Mouse (Mus musculus) myocyte (in vitro differentiated cells): ENCODE measurements around the gene Exo5. TPM values are rescaled to one million over a fixed set of nuclear protein-coding genes. Genes with fewer than 3 reads are reported as not detected.
A peak's percentile ranks its signal among the peaks of the same experiment; 100 is the strongest.

Experiments
- H3K27me3 ChIP-seq: one replicate; pipeline ENCODE4 v1.6.1; 2011; ENCODE audit not compliant: control insufficient read depth, insufficient read depth, insufficient read length
- H3K36me3 ChIP-seq: one replicate; pipeline ENCODE4 v1.6.1; 2011; ENCODE audit not compliant: control insufficient read depth, insufficient read depth
- H3K4me2 ChIP-seq: one replicate; pipeline ENCODE4 v1.6.1; 2011; ENCODE audit warnings: low read depth, control low read depth
- H3K4me3 ChIP-seq: one replicate; pipeline ENCODE4 v1.5.1; 2011; ENCODE audit warnings: mild to moderate bottlenecking, control low read depth, moderate library complexity
- H3K79me2 ChIP-seq: one replicate; pipeline ENCODE4 v1.6.1; 2011; ENCODE audit not compliant: control insufficient read depth, insufficient read depth
- H3ac ChIP-seq: one replicate; pipeline ENCODE4 v1.6.1; 2011; ENCODE audit not compliant: control insufficient read depth, insufficient read length
- CEBPB ChIP-seq: IDR thresholded peaks from 2 replicates; pipeline ENCODE4 v1.6.1; 2011; ENCODE audit warnings: mild to moderate bottlenecking, moderate library complexity; ENCODE audit not compliant: poor library complexity, insufficient read depth, severe bottlenecking
- E2F4 ChIP-seq: IDR thresholded peaks from one replicate; pipeline ENCODE4 v1.6.1; 2011; ENCODE audit warnings: mild to moderate bottlenecking, control low read depth, moderate library complexity; ENCODE audit not compliant: insufficient read depth
- MAX ChIP-seq: IDR thresholded peaks from one replicate; pipeline ENCODE4 v1.6.1; 2011; ENCODE audit warnings: low read depth, mild to moderate bottlenecking, control low read depth
- MYOD1 ChIP-seq, 3 experiments: IDR thresholded peaks; one replicate each; pipeline ENCODE4 v1.6.1; 2011; ENCODE audit warnings: control low read depth in 2 of 3, low read depth in 2 of 3, mild to moderate bottlenecking in 2 of 3, moderate library complexity in 1 of 3; ENCODE audit not compliant: insufficient read length in 2 of 3, control insufficient read depth in 1 of 3
- MYOG ChIP-seq, 3 experiments: IDR thresholded peaks; one replicate each; pipeline ENCODE4 v1.6.1; 2011; ENCODE audit warnings: control low read depth in 2 of 3, low read depth in 2 of 3, mild to moderate bottlenecking in 2 of 3; ENCODE audit not compliant: insufficient read length in 2 of 3, control insufficient read depth in 1 of 3, insufficient read depth in 1 of 3
- POLR2A ChIP-seq: IDR thresholded peaks from one replicate; pipeline ENCODE4 v1.6.1; 2011; ENCODE audit warnings: low read depth, mild to moderate bottlenecking, control low read depth, moderate library complexity; ENCODE audit not compliant: insufficient read length
- POLR2AphosphoS2 ChIP-seq: IDR thresholded peaks from one replicate; pipeline ENCODE4 v1.6.1; 2011; ENCODE audit warnings: low read depth, control low read depth; ENCODE audit not compliant: insufficient read length
- REST ChIP-seq: IDR thresholded peaks from one replicate; pipeline ENCODE4 v1.6.1; 2011; ENCODE audit warnings: mild to moderate bottlenecking, control low read depth, moderate library complexity; ENCODE audit not compliant: insufficient read depth, insufficient read length
- SRF ChIP-seq: IDR thresholded peaks from one replicate; pipeline ENCODE4 v1.6.1; 2011; ENCODE audit warnings: low read depth; ENCODE audit not compliant: control insufficient read depth, insufficient read length
- TCF12 ChIP-seq: IDR thresholded peaks from one replicate; pipeline ENCODE4 v1.6.1; 2011; ENCODE audit warnings: mild to moderate bottlenecking, control low read depth; ENCODE audit not compliant: poor library complexity, insufficient read depth, severe bottlenecking
- TCF3 ChIP-seq: IDR thresholded peaks from one replicate; pipeline ENCODE4 v1.6.1; 2011; ENCODE audit warnings: low read depth, control low read depth; ENCODE audit not compliant: insufficient read length
- USF1 ChIP-seq: IDR thresholded peaks from one replicate; pipeline ENCODE4 v1.6.1; 2011; ENCODE audit warnings: low read depth, mild to moderate bottlenecking, control low read depth, moderate library complexity
- polyA plus RNA-seq: library from polyadenylated mRNA; unstranded; fragments of >200 nt; fragmentation: generic; extraction: Trizol; gene quantifications from one replicate; pipeline ENCODE4 v1.2.1, GENCODE M21; 2012; ENCODE audit warnings: missing spikeins

Exo5 gene
- polyA plus RNA-seq, 1 experiment = 6.3 TPM

GRCm38 (mm10) chr4:120912866-120913265, 12.0 kb downstream of the Exo5 start:
- no peak overlapping the region for H3ac ChIP-seq
- TF ChIP-seq POLR2AphosphoS2 = no peak
- TF ChIP-seq MYOD1 (IDR thresholded peaks at IDR 0.05; ENCODE audit: control insufficient read depth in 1 of 3, insufficient read length in 2 of 3, low read depth in 2 of 3) = no peak
- no peak for TF ChIP-seq REST
- no peak for TF ChIP-seq E2F4
- no peak for TF ChIP-seq TCF12
- TF ChIP-seq USF1 = no peak
- TF ChIP-seq SRF = no peak
- no peak for TF ChIP-seq TCF3
- no peak for TF ChIP-seq MYOG (IDR thresholded peaks at IDR 0.05; ENCODE audit: control insufficient read depth in 1 of 3, insufficient read depth in 1 of 3, insufficient read length in 2 of 3, low read depth in 2 of 3)
- no peak for TF ChIP-seq MAX
- TF ChIP-seq CEBPB = no peak
- no peak for TF ChIP-seq POLR2A
- no peak overlapping the region for H3K4me2 ChIP-seq
- no peak overlapping the region for H3K4me3 ChIP-seq
- no peaks in the 10 kb centered on the region for H3K36me3 ChIP-seq
- H3K27me3 ChIP-seq = no peaks in the 10 kb centered on the region
- H3K79me2 ChIP-seq = no peaks in the 10 kb centered on the region

- H3K27me3 ChIP-seq = no peaks in the 10 kb centered on the region
Measured at GRCm38 (mm10) chr4:120911086-120911485, 13.7 kb downstream of the Exo5 start.

GRCm38 (mm10) chr4:120909558-120910150, 15.2 kb downstream of the Exo5 start:
- peak overlapping the region; percentile 15 for H3K4me2 ChIP-seq
- no peaks in the 10 kb centered on the region for H3K79me2 ChIP-seq
- no peak overlapping the region for H3ac ChIP-seq
- TF ChIP-seq TCF3 (no peak), MYOD1 (IDR thresholded peaks at IDR 0.05; ENCODE audit: control insufficient read depth in 1 of 3, insufficient read length in 2 of 3, low read depth in 2 of 3) (no peak), CEBPB (no peak), POLR2A (no peak), USF1 (no peak), TCF12 (no peak), E2F4 (no peak), REST (no peak), POLR2AphosphoS2 (no peak), SRF (no peak), MYOG (IDR thresholded peaks at IDR 0.05; ENCODE audit: control insufficient read depth in 1 of 3, insufficient read depth in 1 of 3, insufficient read length in 2 of 3, low read depth in 2 of 3) (no peak), MAX (no peak)
- no peaks in the 10 kb centered on the region for H3K27me3 ChIP-seq
- H3K36me3 ChIP-seq = no peaks in the 10 kb centered on the region
- no peak overlapping the region for H3K4me3 ChIP-seq

More at GRCm38 (mm10) chr4:120911086-120911485, 13.7 kb downstream of the Exo5 start:
- Histone ChIP-seq H3K79me2 (no peaks in the 10 kb centered on the region), H3K4me3 (no peak overlapping the region), H3K36me3 (no peaks in the 10 kb centered on the region), H3K4me2 (no peak overlapping the region), H3ac (no peak overlapping the region)
- TF ChIP-seq E2F4 (no peak), REST (no peak), MAX (no peak), CEBPB (no peak), POLR2A (no peak), TCF12 (no peak), MYOD1 (IDR thresholded peaks at IDR 0.05; ENCODE audit: control insufficient read depth in 1 of 3, insufficient read length in 2 of 3, low read depth in 2 of 3) (no peak), TCF3 (no peak), SRF (no peak), POLR2AphosphoS2 (no peak), USF1 (no peak), MYOG (IDR thresholded peaks at IDR 0.05; ENCODE audit: control insufficient read depth in 1 of 3, insufficient read depth in 1 of 3, insufficient read length in 2 of 3, low read depth in 2 of 3) (no peak)

GRCm38 (mm10) chr4:120905644-120906043, 19.2 kb downstream of the Exo5 start:
- H3ac ChIP-seq = no peak overlapping the region
- H3K4me2 ChIP-seq = no peak overlapping the region
- TF ChIP-seq POLR2AphosphoS2 (no peak), TCF12 (no peak), E2F4 (no peak), MAX (no peak), CEBPB (no peak), REST (no peak), TCF3 (no peak), USF1 (no peak), SRF (no peak)
- no peaks in the 10 kb centered on the region for H3K36me3 ChIP-seq
- no peaks in the 10 kb centered on the region for H3K79me2 ChIP-seq
- H3K4me3 ChIP-seq = no peak overlapping the region
- H3K27me3 ChIP-seq = no peaks in the 10 kb centered on the region
